Mouse (Mus musculus): ENCODE data around the gene Ddx20. TPM values are rescaled to one million over a fixed set of nuclear protein-coding genes. Genes with fewer than 3 reads are reported as not detected.

Gene Ddx20
- polyA plus RNA-seq, 3 experiments from 2014 or later = 9.9 to 16.3 (median 13.4) TPM

DNA sequence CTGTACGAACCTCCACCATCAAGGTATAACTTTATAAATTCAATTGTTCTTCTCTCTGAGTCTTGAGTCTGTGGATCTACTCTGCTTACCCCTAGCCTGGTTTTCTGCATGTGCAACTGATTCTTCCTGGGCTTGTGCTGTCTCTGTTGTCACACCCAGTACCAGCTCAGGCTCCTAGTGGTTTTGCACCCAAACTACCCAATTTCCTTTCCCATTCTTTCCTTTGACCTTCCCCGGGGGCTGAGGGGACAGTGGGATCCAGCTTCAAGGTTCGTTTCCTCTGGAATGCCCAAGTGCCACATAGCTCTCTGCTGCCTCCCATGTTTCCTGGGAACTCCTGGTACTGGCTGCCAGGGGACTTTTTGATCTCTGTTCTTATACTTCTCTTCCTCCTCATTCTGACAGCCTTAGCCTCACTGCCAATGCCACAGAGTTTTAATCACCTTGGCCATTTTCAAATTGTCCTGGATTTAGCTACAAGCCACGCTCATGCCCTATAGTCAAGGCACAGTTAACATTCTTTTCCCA lies 20.3 kb downstream of the Ddx20 start:
- ATAC-seq = no peak

- no peak for ATAC-seq
These were observed 22.1 kb downstream of the Ddx20 start for GRCm38 (mm10) chr3:105665105-105665765.

DNA sequence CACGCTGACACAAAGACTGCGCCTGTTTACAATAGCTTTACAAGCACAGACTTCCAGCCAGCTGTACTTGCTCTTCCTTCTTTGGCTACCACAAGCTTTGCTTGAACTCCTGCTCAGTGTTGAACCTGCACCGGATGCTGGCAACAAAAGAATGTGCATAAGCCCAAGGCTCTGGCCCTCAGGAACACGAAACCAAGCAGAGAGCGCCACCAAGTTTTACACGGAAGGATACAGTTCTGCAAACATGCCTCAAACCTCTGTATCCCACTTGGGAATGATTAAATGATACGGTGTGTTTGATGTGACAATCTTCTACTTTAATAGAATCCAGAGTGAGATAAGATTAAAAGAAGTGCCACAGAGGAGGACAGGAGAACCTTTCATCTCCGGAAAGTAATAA lies 24.3 kb downstream of the Ddx20 start:
- no peak for ATAC-seq

DNA sequence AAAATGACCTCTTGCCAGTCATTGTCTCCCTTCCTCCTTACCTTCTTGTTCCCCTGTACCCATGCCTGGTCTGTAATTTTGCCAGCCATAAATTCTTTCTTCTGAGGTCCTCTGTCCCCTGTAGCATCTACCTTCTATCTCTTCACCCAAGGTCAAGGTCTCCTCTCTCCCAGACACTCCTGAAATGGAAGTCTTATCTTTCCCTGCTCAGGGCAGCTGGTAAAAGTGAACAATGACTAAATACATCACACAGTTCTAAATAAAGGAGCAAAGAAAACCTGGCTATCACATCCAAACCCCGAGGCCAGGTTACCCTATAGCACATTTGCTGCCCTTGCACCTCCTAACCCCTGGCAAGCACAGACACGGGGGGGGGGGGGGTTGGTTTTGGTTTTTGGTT lies 26.8 kb downstream of the Ddx20 start:
- ATAC-seq = no peak

DNA sequence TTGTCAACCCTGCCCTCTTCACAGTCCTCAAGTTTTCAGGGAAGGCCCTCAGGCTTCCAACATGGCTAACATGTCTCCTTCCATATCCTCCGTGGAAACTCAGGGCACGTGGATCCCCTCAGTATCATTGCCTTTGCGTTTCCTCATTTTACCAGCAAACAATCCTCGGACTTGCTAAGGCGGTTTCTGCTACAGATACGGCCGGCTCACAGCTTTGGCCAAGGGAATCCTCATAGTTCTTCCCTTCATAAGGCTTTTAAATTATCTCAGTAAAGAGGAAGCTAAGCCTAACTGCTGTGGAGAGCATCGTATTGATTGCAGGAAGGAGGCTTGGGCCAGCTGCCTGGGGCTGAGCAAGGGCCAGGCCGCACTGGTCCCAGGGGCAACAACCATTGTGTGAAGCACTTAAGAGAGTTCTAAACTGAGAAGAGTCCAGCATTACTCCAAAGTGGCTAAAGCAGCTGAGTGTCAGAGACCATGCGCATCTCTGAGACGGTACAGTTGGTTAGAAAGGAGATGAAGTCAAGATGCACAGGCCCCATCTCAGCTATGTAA lies 32.3 kb downstream of the Ddx20 start:
- no peak for ATAC-seq

DNA sequence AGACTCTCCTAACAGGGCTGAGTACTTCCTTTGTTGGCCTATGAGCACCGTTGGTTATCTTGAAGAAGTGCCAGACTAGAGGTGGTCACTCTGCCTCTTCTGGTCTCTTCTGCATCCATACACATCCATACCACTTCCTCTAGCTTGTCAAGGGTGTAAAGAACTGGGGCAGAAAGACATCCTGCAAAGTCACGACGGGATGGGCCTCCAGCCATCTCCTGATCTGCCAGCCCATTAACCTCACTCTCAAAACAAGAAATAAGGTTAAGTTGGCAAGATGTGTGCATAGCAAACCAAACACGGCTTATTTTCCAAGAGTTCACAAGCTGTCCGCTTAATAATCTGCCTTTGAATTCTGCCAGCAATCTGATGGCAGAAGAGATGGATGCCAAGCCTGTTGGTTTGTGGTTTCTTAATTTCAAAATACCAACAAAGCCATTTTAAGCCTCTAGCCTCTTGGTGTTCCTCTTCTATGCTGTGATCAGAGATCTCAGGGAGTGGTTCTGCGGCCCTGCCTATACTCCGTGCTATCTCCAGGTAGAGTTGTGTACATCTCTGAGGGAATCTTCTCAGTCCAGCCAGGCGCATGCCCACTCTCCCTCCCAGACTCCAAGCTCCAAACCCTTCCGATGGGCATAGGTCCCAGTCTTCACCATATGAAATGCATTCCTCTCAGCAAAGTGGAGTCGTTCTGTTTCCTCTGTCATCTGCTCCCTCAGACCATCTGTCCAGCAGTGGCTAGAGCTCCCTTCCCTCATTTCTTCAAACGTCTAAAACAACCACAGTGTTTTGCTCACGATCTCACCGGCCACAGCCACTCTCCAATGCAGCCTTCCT lies 33.6 kb downstream of the Ddx20 start:
- ATAC-seq = no peak

DNA sequence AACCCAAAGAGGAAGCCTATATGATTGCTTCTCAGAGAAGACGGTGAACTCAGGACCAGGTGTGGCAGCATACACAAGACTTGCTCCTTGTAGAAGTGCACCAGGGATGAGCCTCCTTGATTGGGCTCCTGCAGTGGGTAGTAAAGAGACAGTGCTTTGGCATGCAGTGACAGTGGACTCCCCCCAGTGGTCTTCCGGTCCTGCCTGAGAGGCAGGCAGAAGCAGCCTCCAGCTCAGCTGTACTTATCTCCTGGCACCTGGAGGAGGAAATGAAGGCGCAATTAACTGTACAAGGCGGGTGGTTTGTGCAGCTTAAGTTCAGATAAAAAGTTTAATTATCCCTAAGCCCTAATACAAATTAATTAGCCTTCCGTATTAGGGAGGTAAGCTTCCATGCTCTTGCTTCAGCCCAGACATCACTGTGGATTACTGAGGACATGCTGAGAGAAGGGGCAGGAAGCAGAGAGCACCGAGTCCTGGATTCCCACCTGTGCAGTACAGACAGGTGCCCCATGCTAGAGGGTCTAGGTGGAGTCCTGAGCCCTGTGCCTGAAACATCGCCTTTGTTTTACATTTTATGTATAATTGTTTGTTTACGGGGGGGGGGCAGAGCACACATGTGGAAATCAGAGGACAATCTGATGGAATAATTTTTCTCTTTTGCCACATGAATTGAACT lies 38.3 kb downstream of the Ddx20 start:
- no peak for ATAC-seq

DNA sequence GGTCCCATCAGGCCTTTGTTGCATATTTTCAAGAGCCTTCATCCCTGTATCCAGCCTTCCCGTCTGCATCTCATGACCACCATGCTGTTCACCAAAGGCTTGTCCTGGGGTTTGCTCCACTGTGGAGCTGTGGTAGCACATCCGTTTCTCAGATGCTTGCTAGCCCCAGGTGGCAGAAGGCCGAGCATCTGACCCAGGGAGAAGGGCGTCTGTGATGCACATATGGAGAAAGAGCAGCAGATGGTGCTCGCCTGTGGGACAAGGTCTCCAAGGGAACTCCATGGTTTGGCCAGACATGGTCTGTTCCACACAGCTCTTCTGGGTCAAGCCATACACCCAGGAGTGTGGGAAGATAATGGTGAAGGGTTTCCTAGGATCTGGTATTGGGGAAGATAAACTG lies 43.8 kb downstream of the Ddx20 start:
- ATAC-seq = no peak

- ATAC-seq = no peak
These were observed 45.2 kb downstream of the Ddx20 start for GRCm38 (mm10) chr3:105642186-105642585.

DNA sequence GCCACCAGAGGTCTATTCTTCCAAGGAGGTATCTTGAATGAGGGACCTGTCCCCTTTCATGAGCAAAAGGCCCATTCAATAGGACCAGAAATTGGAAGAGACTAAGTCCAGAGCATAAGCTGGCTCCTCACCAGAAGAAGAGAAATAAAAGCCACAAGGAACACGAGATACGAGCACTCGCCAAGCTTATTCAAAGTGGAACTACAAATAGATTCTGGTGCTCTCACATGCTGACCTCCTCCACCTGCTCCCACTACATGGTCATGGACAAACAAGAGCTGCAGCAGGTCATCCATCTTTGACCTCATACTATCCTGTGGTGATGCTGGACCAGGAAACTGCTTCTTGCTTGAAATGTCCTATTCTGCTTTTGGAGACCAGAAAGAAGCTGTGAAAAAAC lies 54.4 kb downstream of the Ddx20 start:
- ATAC-seq = no peak

GRCm38 (mm10) chr3:105632296-105632695 lies 55.1 kb downstream of the Ddx20 start:
- ATAC-seq = no peak

Other genes starting within 250 kb of the Ddx20 start
- not detected for gene Kcnd3, start 235.2 kb downstream of the Ddx20 start, polyA plus RNA-seq (2017; shearing (Covaris generic))
- gene Inka2, start 17.0 kb upstream of the Ddx20 start, polyA plus RNA-seq (2017; shearing (Covaris generic)) = 1 to 10 TPM; 1.5 to 2.0 (median 1.8) TPM
- 100 to 1,000 TPM; 142 to 303 (median 166) TPM for gene Rap1a, start 113.8 kb upstream of the Ddx20 start, polyA plus RNA-seq (2017; shearing (Covaris generic))
- gene Adora3, start 183.3 kb upstream of the Ddx20 start, polyA plus RNA-seq (2017; shearing (Covaris generic)) = under 1 TPM in 2 of 3 experiments, not detected in 1; 0.26 to 0.39 TPM
- gene Tmigd3, start 183.3 kb upstream of the Ddx20 start, polyA plus RNA-seq (2017; shearing (Covaris generic)) = not detected
- gene I830077J02Rik, start 245.1 kb upstream of the Ddx20 start, polyA plus RNA-seq (2017; shearing (Covaris generic)) = 1 to 10 TPM in 2 of 3 experiments, not detected in 1; 1.3 to 1.8 TPM

Measured in inflammation-experienced regulatory T-cells, adult 6 months (primary cell).